Mouse (Mus musculus) adrenal gland, postnatal 10 days (tissue): ENCODE data around the gene Heatr1. TPM values are rescaled to one million over a fixed set of nuclear protein-coding genes. Genes with fewer than 3 reads are reported as not detected.

Source experiments
- DNase-seq: peaks from one replicate; pipeline ENCODE4 v3.0.0; 2021; ENCODE audit warnings: mixed read lengths
- long read RNA-seq, 2 experiments: library from polyadenylated mRNA; stranded (forward); transcript quantifications; one replicate each; pipeline ENCODE4 v2.0.0; 2021
- total RNA-seq, 2 experiments: library from RNA; stranded (reverse); gene quantifications; 2 replicates each; pipeline ENCODE4 v1.2.3; 2021

Gene Heatr1
- total RNA-seq, result 10 to 100 TPM; 26.6 to 32.6 TPM
- long read RNA-seq, experiment 1, partial matches to known transcripts, result 6 of 9 reads
- long read RNA-seq, experiment 1, other reads (novel, unspliced or antisense), result 3 of 9 reads
- long read RNA-seq, experiment 2, partial matches to known transcripts, result 1 of 2 reads
- long read RNA-seq, experiment 2, other reads (novel, unspliced or antisense), result 1 of 2 reads

GRCm38 (mm10) chr13:12394609-12395505 is at the start of gene Heatr1:
Gene Heatr1 (plus strand): TSS chr13:12395027.
- DNase-seq, result peak; percentile 93

DNA sequence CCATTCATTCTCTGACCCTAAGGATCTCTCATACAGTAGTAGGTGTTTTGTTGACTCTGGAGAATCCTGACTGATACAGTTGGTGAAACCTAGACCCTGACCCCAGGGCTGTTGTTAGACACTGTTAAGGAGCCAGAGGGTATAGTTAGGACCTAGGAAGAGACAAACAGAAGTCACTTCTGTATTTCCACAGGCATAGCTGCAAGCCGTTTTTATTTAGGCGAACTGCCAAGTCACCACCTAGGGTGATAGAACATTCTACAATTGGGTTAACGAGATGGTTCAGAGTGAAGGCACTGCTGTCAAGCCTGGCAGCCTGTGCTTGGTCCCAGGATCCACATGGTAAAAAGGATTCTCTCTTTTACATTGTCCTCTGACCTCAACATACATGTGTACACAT is 48.0 kb upstream of the Heatr1 start:
- no peak for DNase-seq

DNA sequence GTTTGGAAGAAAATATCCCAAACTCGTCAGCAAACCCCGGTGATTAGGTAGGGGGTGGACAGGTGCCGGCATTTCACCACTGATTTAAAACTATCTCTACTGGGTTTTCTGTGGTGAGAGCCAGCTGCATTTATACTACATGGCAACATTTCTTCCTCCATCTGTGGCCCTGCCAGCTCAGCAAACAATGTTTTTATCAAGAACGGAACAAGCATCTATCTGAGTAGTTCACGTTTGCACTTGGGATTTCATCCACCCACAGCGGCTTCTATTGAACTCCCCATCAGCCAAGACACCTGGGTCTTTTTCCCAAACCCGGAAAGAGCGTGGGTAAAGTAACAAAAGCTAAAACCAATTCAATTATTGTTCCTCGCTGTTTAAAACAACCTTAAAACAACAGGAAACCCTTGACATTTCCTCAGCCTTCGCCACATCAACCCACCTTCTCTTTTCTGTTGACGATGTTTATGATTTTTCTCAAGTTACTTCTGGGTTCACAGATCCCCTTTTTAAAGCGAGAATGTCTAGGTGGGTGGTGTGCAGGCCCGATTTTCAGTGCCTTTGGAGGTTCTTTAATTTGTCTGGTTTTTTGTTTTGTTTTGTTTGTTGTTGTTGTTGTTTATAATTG is 45.5 kb upstream of the Heatr1 start:
- no peak for DNase-seq

GRCm38 (mm10) chr13:12356184-12356583 is 38.6 kb upstream of the Heatr1 start:
- no peak for DNase-seq

- no peak for DNase-seq
Observed at GRCm38 (mm10) chr13:12357554-12357953, 37.3 kb upstream of the Heatr1 start.

DNA sequence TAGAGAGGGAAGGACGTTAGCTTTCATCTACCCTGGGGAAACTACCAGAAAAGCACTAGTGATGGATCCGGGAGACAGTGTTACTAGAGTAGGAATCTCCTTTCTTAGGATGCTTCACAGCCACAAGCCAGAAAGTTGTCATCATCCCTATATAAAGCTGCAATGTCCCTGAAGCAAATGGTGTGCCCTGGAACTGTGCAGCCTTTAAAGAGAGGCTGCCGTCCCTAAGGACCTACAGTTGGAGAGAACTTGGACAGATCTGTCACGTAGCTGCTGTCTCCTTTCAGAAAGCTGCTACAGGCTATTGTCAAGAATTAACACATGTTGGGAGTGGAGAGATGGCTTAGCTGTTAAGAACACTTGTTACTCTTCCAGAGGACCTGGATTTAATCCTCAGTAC is 33.3 kb upstream of the Heatr1 start:
- DNase-seq, result no peak

GRCm38 (mm10) chr13:12369041-12369621 is 25.7 kb upstream of the Heatr1 start:
- peak; percentile 74 for DNase-seq

GRCm38 (mm10) chr13:12369930-12370329 is 24.9 kb upstream of the Heatr1 start:
- no peak for DNase-seq

- DNase-seq, result no peak
Observed at GRCm38 (mm10) chr13:12372755-12373154, 22.1 kb upstream of the Heatr1 start.

DNA sequence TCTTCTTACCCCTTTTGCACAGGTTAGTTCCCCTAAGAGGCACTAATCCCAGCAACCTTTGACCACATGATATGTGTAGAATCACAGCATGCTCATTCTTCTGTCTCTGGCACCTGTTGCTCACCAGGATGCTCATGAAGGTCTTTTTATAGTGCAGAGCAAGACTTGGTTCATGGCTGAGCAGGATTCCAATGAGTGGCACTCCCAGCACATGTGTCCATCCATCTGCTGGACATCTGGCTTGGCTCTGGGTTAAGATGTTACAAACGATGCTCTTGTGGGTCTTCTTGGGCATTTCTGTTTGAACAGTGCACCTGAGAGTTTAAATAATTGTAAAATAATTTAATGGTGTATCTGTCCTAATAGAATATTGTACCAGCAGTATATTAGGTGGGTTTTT is 18.0 kb upstream of the Heatr1 start:
- no peak for DNase-seq

- no peak for DNase-seq
Observed at GRCm38 (mm10) chr13:12384796-12385195, 10.0 kb upstream of the Heatr1 start.

GRCm38 (mm10) chr13:12386286-12386685 is 8.5 kb upstream of the Heatr1 start:
- DNase-seq, result peak; percentile 18

- DNase-seq, result no peak
Observed at GRCm38 (mm10) chr13:12395571-12395970, 744 bp downstream of the Heatr1 start.

DNA sequence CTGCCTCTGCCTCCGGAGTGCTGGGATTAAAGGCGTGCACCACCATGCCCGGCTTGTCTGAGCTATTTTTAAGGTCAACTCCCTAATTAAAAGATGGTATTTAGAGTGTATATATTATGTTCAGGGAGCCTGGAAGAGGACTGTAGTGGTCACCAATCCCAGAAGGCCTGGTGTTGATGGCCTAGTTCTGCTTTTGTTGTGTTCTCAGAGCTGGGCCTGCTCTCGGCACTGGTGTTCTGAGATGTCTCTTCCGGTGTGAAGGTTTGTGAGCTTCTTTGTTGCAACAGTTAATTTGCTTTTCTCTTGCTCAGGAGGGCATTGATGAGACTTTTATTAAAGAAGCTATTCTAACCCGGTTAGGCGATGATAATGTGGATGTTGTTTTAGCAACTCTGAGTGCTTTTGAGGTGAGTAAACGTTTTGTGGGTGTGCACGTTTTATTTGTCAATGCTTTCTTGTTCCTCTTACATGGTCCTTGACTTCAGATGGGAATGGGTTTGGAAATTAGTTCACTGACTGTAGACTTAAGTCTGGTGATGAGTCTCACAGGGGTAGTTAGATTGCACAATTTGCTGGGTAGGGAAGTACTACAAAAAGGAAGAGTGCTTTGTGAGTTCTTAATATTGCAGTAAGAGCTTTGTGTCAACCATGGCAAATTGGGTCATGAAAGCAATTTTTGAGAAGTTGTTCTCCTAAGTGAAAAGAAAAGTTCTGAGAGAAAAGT is 13.7 kb downstream of the Heatr1 start:
- DNase-seq, result no peak

DNA sequence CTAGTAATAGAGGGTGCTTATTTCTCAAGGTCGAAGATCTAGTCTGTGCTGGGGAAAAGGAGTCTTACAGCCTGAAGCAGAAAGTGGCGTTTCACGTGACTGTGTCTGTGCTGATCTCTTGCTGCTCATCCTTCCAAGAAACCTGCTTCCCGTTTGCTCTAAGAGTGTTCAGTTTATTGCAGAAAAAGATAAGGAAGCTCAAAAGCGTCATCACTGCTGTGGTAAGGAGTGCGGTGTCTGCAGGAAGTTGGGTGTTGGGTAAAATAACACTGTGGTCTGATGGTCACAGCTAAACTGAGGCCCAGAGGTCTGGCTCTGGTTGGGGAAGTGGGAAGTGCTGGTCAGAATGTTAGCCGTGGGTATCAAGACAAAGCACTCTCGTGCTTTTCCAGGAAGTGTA is 17.2 kb downstream of the Heatr1 start:
- no peak for DNase-seq

DNA sequence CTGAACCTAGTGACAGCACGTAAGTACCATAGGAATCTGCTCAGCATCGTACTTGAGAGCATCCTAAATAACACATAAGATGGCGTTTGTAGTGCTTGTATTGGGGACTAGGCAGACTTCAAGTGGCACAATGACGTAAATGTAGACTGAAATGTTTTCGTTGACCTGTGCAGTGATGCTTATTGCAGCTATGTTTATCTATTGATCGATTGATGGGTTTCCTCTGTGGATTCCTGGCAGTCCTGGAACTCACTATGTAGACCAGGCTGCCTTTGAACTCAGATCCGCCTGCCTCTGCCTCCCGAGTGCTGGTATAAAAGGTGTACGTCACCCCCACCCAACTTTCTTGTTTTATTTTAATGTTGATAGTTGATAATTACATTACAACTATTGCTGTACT is 25.8 kb downstream of the Heatr1 start:
- no peak for DNase-seq

- DNase-seq, result no peak
Observed at GRCm38 (mm10) chr13:12428556-12428955, 33.7 kb downstream of the Heatr1 start.

DNA sequence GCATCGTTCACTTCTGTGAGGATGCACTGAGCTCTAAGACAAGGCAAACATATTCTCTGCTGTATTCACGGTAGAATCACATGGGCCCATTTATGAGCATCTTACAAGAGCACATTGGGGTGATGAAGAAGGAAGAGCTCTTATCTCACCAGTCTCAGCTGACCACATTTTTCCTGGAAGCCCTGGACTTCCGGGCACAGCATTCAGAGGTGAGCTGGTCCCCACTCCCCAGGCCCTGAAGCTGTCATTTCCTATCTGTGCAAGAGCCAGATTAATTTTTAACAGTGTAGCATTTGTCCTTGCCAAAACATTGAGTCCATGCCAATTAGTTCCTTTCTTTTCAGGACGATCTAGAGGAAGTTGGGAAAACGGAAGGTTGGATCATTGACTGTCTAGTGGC is 39.0 kb downstream of the Heatr1 start:
- DNase-seq, result no peak

DNA sequence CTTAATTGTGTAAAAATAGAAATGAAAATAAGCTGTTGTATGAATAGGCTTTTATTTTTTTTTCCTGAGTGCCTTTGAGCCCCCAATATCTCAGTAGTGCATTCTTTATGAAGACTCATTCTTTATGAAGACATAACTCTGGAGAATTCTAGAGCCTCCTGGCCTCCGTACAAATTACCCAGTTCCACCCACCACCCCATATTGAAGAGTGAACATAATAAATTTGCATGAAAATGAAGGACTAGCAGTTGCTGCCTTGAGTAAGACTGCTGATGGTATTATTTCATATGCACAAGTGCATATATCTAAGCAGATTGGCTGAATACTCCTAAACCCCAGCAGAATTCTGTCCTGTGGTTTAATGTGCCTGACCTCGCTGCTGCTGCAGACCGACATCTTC is 44.8 kb downstream of the Heatr1 start:
- DNase-seq, result no peak

- no peak for DNase-seq
Observed at GRCm38 (mm10) chr13:12440813-12441212, 46.0 kb downstream of the Heatr1 start.

GRCm38 (mm10) chr13:12442008-12442587 is 47.3 kb downstream of the Heatr1 start:
- DNase-seq, result peak; percentile 51

DNA sequence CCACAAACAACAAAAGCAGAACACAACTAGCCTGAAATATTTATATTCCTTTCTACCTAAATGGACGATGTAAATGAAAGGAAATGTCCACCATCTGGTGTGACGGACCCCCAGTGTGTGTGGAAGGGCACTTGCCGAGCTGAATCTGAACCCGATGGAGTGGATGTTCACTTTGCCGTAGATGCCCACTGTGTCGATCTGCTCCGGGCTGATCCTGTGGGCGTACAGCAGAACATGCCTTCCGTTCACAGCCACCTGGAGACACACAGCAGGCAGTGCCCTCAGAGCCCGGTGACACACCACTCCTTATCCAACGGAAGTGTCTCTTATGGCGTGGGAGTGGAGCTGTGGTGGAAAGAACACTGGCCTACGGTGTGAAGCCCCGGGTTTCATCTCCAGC is 58.3 kb downstream of the Heatr1 start:
- DNase-seq, result no peak
